ENCODE assay signal across 32 mouse cellular contexts in the genomic region with DNA sequence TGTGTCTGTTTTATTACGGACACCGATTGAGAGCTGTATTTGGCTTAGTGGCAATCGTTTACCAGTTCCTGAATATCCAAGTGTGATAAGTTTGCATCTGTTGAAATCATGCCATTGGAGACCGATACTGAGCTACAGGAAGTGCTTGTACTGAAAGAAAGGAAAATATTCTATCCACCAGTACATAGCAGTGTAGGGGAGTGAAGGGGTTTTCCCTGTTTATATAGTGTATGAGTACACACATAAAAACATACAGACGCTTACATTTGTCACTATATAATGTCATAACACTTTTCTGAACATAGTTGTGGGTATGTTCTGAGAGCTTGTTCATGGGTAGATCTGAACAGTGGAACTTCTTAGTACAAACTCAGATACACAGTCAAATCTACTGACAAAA.
"Had no signal": no experiment of that assay in that cellular context is flagged by ENCODE, and none has a peak within 500 bp of the region (broad histone marks: within the 10 kb centered on the region; RNA-seq: fewer than 3 reads in every experiment).

No protein-coding gene starts in this region.

- DNase-seq: left cerebral cortex, postnatal 4 days; liver; liver, embryonic 13.5 days; liver, postnatal 0 days; lung, adult 18-20 months; lung, adult 2 months; lung, embryonic 14.5 days; lung, postnatal 10 days; lung, postnatal 14 days; lung, postnatal 36 days; lung, postnatal 4 days; midbrain, embryonic 14.5 days had no signal

- H3K27ac ChIP-seq: limb, embryonic 10.5 days; limb, embryonic 12.5 days; limb, embryonic 13.5 days; limb, embryonic 15.5 days; liver, embryonic 12.5 days; liver, embryonic 13.5 days; liver, embryonic 14.5 days; liver, embryonic 15.5 days; lung, embryonic 15.5 days; macrophage; midbrain, embryonic 10.5 days; midbrain, embryonic 12.5 days; midbrain, embryonic 13.5 days; midbrain, embryonic 15.5 days; neural tube, embryonic 12.5 days had no signal

- H3K4me3 ChIP-seq: limb, embryonic 10.5 days; limb, embryonic 12.5 days; limb, embryonic 13.5 days; limb, embryonic 15.5 days; liver, embryonic 12.5 days; liver, embryonic 13.5 days; liver, embryonic 15.5 days; lung, embryonic 15.5 days; megakaryocyte, embryonic 14.5 days; midbrain, embryonic 10.5 days; midbrain, embryonic 12.5 days; midbrain, embryonic 13.5 days; midbrain, embryonic 15.5 days; myocyte; neural tube, embryonic 12.5 days had no signal

- H3K4me1 ChIP-seq: limb, embryonic 10.5 days; limb, embryonic 12.5 days; limb, embryonic 13.5 days; limb, embryonic 15.5 days; lung, embryonic 15.5 days; midbrain, embryonic 10.5 days; midbrain, embryonic 12.5 days; midbrain, embryonic 13.5 days; midbrain, embryonic 15.5 days; neural tube, embryonic 12.5 days had no signal

- H3K9me3 ChIP-seq: limb, embryonic 10.5 days; limb, embryonic 12.5 days; limb, embryonic 13.5 days; limb, embryonic 15.5 days; liver, embryonic 12.5 days; liver, embryonic 13.5 days; liver, embryonic 15.5 days; lung, embryonic 15.5 days; megakaryocyte, embryonic 14.5 days; midbrain, embryonic 10.5 days; midbrain, embryonic 12.5 days; midbrain, embryonic 13.5 days; midbrain, embryonic 15.5 days; neural tube, embryonic 12.5 days had no signal

- H3K4me2 ChIP-seq: limb, embryonic 12.5 days; limb, embryonic 13.5 days; limb, embryonic 15.5 days; liver, embryonic 11.5 days; liver, embryonic 12.5 days; liver, embryonic 13.5 days; liver, embryonic 15.5 days; lung, embryonic 14.5 days; lung, embryonic 15.5 days; midbrain, embryonic 11.5 days; midbrain, embryonic 12.5 days; midbrain, embryonic 13.5 days; midbrain, embryonic 15.5 days; neural tube, embryonic 12.5 days had no signal

- H3K9ac ChIP-seq: limb, embryonic 12.5 days; limb, embryonic 13.5 days; limb, embryonic 15.5 days; liver, embryonic 12.5 days; liver, embryonic 13.5 days; liver, embryonic 14.5 days; liver, embryonic 15.5 days; liver, postnatal 0 days; lung, embryonic 14.5 days; lung, embryonic 15.5 days; midbrain, embryonic 12.5 days; midbrain, embryonic 13.5 days; midbrain, embryonic 15.5 days; neural tube, embryonic 12.5 days had no signal

- ATAC-seq: liver, embryonic 12.5 days; liver, postnatal 0 days; lung, postnatal 0 days; midbrain, embryonic 13.5 days; midbrain, embryonic 15.5 days; midbrain, embryonic 16.5 days had no signal

- H3K27me3 ChIP-seq: limb, embryonic 12.5 days; limb, embryonic 13.5 days; limb, embryonic 15.5 days; liver, embryonic 12.5 days; liver, embryonic 13.5 days; liver, embryonic 15.5 days; lung, embryonic 15.5 days; megakaryocyte, embryonic 14.5 days; midbrain, embryonic 12.5 days; midbrain, embryonic 13.5 days; midbrain, embryonic 15.5 days; neural tube, embryonic 12.5 days had no signal
